Mouse (Mus musculus) CD8-positive naive resting alpha-beta T cell, adult 2 months (primary cell): Measurements from ENCODE around the gene Gimap7.
A peak's percentile ranks its signal among the peaks of the same experiment; 100 is the strongest.

Experiments used
- DNase-seq, 2 experiments: peaks; one replicate each; pipeline ENCODE4 v3.0.0; 2022; ENCODE audit warnings: low read depth in 2 of 2, low spot score in 2 of 2

The Gimap7 gene

DNA sequence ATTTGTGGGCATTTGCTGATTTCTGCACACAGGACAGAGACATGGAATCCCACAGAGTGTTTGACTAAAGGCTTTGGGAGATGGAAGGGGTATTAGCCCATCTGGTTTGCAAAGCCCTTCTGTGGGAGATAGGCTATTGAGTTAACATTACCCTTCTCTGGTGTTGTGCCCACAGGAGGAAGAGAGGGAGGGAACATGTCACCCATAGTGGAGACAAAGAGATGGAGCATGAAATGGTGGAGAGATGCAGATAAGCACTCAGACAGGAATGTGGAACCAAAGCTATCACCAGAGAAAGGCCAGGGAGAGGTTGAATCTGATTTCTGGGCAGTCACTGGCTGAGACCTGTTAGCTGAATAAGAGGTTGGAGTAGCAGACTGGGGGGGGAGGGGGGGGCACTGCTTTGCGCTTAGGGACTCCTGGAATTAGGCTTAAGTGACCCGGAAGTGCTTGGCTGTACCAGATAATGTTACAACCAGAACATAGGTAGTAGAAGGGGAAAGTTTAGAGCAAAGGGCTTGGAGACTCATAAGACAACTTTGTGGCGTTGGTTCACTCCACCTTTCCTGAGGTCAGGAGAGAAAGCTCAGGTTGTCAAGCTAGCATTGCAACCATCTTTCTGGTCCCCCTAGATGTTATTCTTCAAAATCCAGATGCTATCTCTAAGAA lies 22.2 kb downstream of the Gimap7 start:
- DNase-seq: no peak

DNA sequence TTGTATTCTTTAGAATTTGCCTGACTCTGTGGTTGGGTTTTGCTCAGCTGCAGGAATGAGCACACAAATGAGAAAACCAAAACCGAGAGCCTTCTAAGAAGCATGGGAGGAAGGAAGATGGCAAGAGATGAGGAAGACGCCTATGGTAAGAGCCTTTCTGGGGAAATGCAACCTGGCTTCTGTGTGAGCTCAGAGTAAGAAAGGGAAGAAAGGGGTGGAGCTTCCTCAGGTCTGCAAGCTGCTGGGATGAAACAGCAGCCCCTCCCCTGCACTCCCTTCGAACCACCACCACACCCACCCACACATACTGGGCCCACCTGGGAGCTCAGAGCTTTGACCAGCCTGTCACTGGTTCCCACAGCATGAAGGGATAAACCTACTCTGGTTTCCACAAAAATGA lies 22.9 kb downstream of the Gimap7 start:
- DNase-seq: no peak

DNA sequence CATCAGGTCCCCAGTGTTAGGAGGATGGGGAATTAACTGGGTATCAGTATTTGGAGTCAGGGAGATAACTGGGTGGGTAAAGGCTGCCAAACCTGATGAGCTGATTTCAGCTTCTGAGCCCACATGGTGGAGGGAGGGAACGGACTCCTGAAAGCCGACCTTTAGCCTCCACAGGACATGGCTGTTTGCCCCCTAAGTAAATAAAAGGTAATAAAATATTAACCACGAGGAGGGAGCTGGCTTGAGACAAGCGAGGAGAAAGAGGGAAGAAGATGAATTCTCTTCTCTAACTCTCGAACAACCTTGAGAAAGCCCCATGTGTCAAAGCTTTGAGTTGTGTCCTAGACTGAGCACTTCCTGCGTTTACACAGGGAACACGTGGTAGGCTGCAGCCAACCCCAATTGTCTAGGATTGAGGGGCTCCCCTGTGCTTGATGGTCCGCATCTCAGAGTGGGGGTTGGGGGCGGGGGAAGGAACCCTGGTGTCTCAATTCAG lies 23.3 kb downstream of the Gimap7 start:
- no peak for DNase-seq

DNA sequence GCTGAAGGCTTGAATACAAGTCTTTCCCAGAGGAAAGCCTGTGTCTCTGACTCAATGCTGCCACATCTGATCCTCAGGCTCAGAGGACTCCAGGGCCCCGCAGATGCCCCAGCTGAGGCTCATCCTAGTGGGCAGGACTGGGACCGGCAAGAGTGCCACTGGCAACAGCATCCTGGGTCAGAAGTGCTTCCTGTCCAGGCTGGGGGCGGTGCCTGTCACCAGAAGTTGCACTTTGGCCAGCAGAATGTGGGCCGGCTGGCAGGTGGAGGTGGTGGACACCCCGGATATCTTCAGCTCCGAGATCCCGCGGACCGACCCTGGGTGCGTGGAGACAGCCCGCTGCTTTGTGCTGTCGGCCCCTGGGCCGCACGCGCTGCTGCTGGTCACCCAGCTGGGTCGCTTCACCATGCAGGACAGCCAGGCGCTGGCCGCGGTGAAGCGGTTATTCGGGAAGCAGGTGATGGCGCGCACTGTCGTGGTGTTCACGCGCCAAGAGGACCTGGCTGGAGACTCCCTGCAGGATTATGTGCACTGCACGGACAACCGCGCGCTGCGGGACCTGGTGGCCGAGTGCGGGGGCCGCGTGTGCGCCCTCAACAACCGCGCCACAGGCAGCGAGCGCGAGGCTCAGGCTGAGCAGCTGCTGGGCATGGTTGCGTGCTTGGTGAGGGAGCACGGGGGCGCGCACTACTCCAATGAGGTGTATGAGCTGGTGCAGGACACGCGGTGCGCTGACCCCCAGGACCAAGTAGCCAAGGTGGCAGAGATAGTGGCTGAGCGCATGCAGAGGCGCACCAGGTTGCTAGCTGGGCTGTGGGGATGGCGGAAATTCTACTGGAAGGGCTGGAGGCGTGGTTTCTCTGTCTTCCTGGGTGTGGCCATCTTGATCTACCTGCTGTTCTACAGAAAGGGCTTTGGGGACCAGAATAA lies 24.3 kb downstream of the Gimap7 start:
- DNase-seq: no peak

DNA sequence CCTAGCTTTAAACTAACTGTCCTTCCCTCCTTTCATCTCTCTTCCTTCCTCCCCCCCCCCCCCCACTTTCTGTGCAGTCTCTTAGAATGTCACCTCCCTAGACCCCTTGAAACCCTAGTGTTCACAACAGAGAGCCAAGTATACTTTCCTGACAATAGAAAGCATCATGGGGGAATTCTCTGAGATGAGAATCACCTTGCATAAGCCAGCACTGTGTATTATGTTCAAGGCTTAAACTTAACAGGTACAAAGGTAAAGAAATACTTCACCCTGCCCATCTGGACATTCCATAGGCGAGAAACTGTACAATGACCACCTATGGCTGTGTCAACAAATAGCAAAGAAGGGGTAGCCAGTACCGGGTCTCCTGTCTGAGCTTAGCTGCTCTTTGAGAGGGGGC lies 27.1 kb downstream of the Gimap7 start:
- DNase-seq: no peak

DNA sequence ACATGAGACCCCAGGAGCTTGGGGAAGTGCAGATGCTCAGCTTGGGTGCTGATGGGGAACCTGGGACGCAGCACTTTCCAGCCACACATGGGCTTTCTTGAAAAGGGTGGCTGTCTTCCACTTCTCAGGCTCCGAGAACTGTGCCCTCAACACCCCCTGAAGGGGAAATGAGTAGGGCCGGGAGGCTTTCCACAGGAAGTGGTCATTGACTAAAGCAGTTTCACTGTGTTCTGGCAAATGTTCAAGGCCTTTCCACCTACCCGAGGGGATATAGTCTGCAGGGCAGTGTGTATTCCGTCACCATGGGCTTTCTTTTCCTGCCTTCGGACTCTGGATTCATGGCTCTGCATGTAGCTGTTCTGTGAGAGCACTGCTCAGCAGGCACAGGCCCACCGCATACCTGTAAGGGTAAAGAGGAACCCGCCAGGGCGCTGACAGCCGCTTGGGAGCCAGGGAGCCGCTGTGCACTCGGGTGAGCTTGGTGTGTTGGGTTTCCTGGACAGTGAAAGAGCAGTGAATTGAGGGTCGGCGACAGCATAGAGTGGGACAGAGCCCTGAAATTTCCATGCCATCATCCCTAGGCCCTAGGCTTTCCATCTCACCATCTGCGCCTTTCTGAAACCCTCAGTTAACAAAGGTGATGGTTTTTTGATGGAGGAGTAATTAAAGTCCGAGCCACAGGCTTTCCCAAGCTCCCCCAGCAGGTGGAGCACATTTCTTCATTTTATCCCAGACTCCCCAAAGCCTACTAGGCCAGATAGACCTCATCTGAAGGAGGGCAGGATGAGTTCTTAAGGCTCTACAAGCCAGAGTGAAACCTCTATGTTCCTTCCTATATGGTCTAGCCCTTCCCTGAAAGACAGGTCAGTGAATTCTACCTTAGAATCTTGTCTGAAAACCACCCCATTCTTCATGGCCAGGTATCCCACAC lies 27.8 kb downstream of the Gimap7 start, which contains the start of gene Gimap5:
Gimap5 (plus strand) TSS at position 239 of the 931 bp plus-strand sequence.
- peak; percentile 71 to 80 for DNase-seq

DNA sequence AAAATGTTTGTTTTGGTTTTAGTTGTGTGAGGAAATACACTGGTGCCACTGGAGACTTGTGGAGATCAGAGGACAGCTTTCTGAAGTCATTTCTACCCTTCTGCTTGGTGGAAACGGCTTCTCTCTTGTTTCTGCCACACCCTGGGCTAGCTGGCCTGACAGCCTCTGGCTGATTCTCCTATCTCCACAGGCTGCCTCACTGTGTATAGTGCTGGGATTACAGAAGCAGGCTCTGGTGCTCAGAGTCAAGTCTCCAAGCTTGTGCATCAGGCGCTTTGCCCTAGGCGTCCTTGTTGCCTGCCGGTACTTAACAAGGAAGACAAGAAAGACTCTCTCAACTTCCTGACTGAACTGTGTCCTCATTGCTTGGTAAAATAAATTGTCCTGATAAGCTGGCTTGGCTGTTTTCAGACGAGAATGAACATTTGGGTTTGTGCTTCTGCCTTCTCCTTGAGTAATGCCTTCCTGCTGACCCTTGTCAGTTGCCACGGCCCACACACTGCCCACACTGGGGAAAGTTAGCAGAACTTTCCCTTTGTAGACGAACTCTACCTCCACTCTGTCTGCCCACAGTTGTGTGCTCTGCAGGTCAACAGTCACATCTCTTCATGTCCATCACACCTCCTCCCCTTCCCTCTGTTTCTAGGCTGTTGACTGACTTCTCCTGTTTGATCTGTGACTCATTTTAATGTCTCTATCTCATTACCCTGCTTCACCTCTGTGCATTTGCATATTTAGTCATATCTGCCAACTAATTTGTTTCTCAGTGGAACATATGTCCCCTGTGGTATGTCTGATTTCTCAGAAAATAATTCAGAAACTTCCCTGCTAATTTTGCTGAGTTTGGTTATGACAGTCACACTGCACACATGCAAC lies 28.9 kb downstream of the Gimap7 start:
- DNase-seq: no peak

DNA sequence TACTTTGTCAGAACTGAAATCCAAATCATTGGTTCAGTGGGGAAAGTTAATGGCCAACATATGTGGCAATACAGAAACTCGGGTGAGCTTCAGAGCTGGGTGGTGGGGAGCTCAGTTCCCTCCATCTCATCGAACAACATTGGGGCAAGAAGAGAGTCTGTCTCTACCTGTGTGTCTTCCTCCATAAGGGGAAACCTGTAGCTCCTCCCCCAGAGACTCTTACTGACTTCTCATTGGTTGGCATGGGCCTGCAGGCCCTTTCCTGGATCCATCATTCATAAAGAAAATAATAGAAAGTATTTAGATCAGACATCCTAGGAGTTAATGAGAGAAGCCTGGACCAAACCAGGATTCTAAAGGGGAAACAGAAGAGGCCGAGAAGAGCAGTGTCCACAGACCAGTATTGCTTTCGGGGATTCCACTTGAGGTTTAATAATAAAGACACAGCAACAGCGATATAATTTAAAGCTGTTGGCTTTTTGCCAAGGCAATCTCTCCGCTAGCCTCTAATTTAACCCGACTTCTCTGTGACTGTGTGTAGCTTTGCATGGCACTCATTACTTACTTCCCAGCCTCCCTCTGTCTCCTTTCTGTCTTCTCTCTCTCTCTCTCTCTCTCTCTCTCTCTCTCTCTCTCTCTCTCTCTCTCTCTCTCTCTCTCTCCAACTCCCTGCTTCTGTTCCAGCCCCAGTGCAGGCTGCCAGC lies 45.3 kb downstream of the Gimap7 start:
- no peak for DNase-seq

DNA sequence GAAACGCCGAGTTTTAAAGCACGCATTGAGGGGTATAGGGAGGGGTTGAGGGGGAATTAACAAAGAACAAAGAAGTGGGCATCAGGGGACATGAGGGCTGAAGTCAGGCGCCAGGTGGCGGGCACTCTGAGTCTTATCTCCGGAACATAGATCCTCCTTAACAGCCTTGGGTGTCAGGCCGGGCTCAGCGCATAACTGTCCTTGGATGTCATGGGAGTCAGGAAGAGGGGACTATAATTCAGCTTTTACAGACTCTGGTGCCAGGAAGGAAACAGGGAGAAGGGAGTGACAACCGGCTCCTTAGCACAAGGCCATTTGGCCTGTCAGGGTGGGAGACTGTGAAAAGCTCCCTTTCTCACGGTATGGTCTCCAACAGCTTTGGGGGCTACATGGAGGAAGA lies 46.1 kb downstream of the Gimap7 start:
- DNase-seq: no peak

DNA sequence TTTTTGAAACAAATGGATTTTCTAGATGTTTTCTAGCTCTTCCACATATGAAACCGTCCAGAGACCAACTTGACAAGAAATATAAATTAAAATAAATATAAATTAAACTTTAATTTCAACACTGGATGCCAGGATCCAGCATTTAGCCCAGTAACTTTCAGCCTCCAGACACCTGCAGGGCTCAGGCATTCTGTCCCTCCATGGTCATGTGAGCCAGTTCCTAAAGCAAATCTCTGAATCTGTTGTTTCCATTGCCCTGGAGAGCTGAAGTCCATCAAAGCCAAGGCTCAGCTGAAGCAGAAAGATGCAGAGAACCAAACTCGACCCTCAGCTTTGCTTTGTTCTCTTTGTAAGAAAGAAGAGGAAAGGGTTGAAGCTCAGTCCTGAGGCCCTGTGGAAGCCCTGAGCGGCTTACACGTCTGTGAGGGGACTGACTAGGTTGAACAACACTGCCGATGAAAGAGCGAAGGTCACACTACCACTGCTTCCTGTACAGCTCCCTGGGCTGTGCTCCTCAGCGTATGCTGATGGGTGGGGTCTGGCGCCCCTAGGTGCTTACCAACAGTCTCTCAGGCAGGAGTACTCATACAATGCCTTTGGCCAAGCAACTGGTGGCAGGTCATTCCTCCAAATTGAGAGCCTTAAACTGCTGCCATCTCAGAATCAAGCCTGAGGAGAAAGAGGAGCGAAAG lies 49.9 kb downstream of the Gimap7 start:
- DNase-seq: peak; percentile 65 to 68

DNA sequence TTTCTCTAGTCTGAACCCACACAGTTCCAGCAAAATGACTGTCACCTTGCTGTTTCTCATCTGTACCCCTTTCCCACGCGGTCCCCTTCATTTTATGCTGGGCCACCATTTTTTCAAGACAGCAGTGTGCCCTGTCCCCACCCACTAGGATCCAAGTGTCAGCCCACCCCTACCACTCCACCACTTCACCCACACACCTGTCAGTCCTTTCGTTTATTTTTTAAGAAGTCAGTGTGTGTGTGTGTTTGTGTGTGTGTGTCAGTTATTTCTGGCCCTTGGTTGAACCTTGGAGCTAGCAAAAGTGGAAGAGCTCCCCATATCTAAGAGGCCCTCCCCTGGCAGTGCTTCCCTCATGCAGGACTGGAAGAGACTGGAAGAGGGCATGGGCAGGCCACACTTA lies 50.5 kb downstream of the Gimap7 start:
- DNase-seq: peak; percentile 30 to 51

DNA sequence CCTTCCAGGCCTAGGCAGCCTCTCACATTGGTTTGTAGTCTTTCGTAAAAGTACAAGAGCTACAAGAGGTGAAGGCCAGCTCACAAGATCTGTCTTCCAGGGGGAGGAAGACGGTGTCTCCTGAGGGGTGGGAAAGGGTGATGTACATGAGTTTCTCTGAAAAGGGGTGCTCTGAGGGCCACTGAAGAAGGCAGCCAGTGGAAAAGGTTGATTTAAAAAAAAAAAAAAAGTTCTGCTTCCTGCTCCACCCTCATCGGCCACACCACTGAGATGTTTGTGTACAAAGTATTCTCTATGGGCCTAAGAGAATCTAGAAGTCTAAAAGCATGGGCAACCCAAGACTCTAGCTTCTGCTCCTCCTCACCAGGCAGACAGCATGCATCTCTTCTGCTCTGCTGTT lies 52.3 kb downstream of the Gimap7 start, which contains the start of gene Gimap3:
Gimap3 (minus strand) TSS at position 156 of the 400 bp plus-strand sequence.
- peak; percentile 45 to 59 for DNase-seq

DNA sequence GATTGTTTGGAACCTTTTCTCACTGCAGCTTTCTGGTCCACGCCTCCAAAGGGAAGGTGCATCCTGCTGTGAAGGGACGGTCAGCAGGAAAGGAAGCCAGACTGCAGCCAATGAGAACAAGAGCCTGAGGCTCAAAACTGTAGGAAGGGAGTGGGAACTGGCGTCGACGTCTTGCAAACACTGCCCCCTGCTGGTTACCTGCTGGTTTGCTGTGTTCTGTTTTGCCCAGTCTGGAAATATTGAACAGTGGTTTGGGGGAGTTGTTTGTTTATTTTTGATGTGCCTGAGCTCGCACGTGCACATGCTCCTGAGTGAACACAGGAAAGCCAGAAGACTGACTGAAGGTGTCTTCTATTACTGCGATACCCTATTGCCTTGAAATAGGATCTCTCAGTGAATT lies 53.6 kb downstream of the Gimap7 start:
- DNase-seq: peak; percentile 78 to 82
